Mouse (Mus musculus) liver, embryonic 11.5 days (tissue): Measurements from ENCODE around the gene Sox30. TPM values are rescaled to one million over a fixed set of nuclear protein-coding genes. Genes with fewer than 3 reads are reported as not detected.

Source experiments
- ATAC-seq: fragments of 200-750 bp; cut with Nextera tagmentation; replicated peaks from 2 replicates; pipeline ENCODE4 v1.8.0; 2017; ENCODE audit warnings: moderate number of reproducible peaks, mild to moderate bottlenecking, moderate TSS enrichment, moderate library complexity; ENCODE audit not compliant: low FRiP score
- DNase-seq: peaks from one replicate; pipeline ENCODE4 v3.0.0-alpha.2; 2017; ENCODE audit warnings: low spot score
- H3K27ac ChIP-seq: fragments of 300-500 bp; sonication (generic); 2 replicates; pipeline ENCODE4 v1.5.1; 2014; ENCODE audit warnings: mild to moderate bottlenecking, low read depth, low read length, control low read depth
- H3K27me3 ChIP-seq: fragments of 300-500 bp; sonication (generic); replicated peaks from 2 replicates; pipeline ENCODE4 v1.6.1; 2014; ENCODE audit warnings: low read length, mixed read lengths; ENCODE audit not compliant: control insufficient read depth, insufficient read depth
- H3K36me3 ChIP-seq: fragments of 300-500 bp; sonication (generic); 2 replicates; pipeline ENCODE4 v1.6.1; 2014; ENCODE audit warnings: mild to moderate bottlenecking, low read length, moderate library complexity, mixed read lengths; ENCODE audit not compliant: control insufficient read depth, insufficient read depth
- H3K4me1 ChIP-seq: fragments of 300-500 bp; sonication (generic); replicated peaks from 2 replicates; pipeline ENCODE4 v1.6.1; 2014; ENCODE audit warnings: low read length, mixed read lengths; ENCODE audit not compliant: control insufficient read depth, insufficient read depth
- H3K4me2 ChIP-seq: fragments of 300-500 bp; sonication (generic); 2 replicates; pipeline ENCODE4 v1.6.1; 2014; ENCODE audit warnings: mild to moderate bottlenecking, control low read depth, moderate library complexity
- H3K4me3 ChIP-seq: fragments of 300-500 bp; sonication (generic); 2 replicates; pipeline ENCODE4 v1.5.1; 2014; ENCODE audit warnings: low read depth, low read length, control low read depth
- H3K9ac ChIP-seq: fragments of 300-500 bp; sonication (generic); 2 replicates; pipeline ENCODE4 v1.6.1; 2014; ENCODE audit warnings: low read depth, low read length, control low read depth
- H3K9me3 ChIP-seq: fragments of 300-500 bp; sonication (generic); 2 replicates; pipeline ENCODE4 v1.6.1; 2016; ENCODE audit warnings: low read length, inconsistent platforms, mixed read lengths; ENCODE audit not compliant: control insufficient read depth
- WGBS: fragments of 180-500 bp; shearing (Covaris S2); extraction: QIAGEN DNeasy Blood & Tissue Kit; methylation state at CpG from one replicate; pipeline ENCODE4 v1.1.7; 2014; 5-methylcytosine and 5-hydroxymethylcytosine counted together
- polyA plus RNA-seq: library from polyadenylated mRNA; unstranded; fragments of >200 nt; fragmentation: Nextera tagmentation; extraction: Ambion mirVana; gene quantifications from 2 replicates; pipeline ENCODE4 v1.2.1, GENCODE M21; 2014

Sox30 gene
- polyA plus RNA-seq, 1 experiment from 2014 or later: 0.08 TPM

GRCm38 (mm10) chr11:45946796-45947195, 33.3 kb upstream of the Sox30 start:
- Histone ChIP-seq H3K4me2 (no peak overlapping the region), H3K4me1 (peaks cover 8% of the 10 kb centered on the region), H3K27me3 (no peaks in the 10 kb centered on the region), H3K9ac (no peak overlapping the region), H3K4me3 (no peak overlapping the region), H3K36me3 (peaks cover 13% of the 10 kb centered on the region), H3K9me3 (no peaks in the 10 kb centered on the region), H3K27ac (no peak overlapping the region)
- WGBS: 82% methylated on average over 4 of the region's 4 CpGs
- DNase-seq (no peak), ATAC-seq (no peak)

DNA sequence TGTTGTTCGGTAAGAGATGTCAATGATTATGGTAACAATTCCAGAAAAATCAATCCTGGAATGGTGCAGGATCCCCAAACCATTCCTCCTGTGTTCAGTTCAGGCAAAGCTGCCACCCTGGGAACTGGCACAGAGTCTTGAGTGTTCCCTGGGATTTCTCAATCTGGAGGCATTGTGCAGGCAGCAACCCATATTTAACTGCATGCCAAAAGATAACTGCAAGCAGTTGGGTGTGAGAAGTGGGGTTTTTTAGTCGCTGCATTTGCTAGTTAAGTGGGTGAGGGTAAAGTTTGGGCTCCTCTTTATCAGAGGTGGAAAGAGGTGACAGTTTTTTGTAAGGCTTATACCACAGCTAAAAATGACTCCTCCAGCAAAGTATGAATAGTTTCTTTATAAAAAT, 32.6 kb upstream of the Sox30 start:
- DNase-seq: no peak

DNA sequence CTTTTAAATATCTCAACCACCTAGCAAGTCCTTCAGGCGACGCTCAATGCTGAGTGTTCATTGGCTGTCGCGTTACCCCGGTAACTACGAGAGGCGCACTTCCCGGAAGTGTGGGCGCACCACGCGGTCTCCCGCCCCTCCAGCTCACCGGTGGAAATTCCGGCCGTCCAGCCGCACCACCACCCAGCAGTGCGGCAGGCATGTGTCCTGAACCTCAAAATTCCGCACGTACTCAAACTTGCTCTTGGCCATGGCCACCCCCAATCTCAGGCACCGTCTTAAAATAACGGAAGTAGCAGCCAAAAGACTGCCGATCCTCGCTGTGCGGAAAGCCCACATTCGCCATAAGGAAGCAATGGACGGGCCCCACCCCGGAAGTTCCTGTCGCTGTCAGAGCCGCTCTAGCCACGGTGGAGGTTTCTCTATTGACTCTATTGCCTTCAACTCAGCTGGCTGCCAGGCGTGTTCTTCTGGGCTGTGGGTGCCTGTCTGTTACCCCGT, 24.9 kb upstream of the Sox30 start, which contains the start of gene Thg1l:
Gene Thg1l (minus strand): TSS at position 368 of the 501 bp plus-strand sequence.
- DNase-seq (peak; percentile 93), ATAC-seq (peak; percentile 99)
- Histone ChIP-seq H3K9ac (peak within 1 kb of the TSS; percentile 66), H3K4me2 (peak within 1 kb of the TSS; percentile 86), H3K4me3 (peak within 1 kb of the TSS; percentile 60), H3K27me3 (no peaks in the 10 kb centered on the region), H3K9me3 (no peaks in the 10 kb centered on the region), H3K27ac (no peak within 1 kb of the TSS), H3K36me3 (peaks cover under 1% of the 10 kb centered on the region), H3K4me1 (peaks cover 2% of the 10 kb centered on the region)
- under 1% methylated on average over 32 of the region's 32 CpGs for WGBS

More for the DNA sequence above, 32.6 kb upstream of the Sox30 start:
- Histone ChIP-seq H3K4me1 (peaks cover 8% of the 10 kb centered on the region), H3K27ac (no peak overlapping the region), H3K9ac (no peak overlapping the region), H3K4me2 (no peak overlapping the region), H3K4me3 (no peak overlapping the region), H3K36me3 (peaks cover 13% of the 10 kb centered on the region), H3K9me3 (no peaks in the 10 kb centered on the region), H3K27me3 (no peaks in the 10 kb centered on the region)
- 77% methylated on average over 2 of the region's 2 CpGs for WGBS
- no peak for ATAC-seq

- H3K4me3 ChIP-seq: no peak overlapping the region
- no peak overlapping the region for H3K9ac ChIP-seq
- no peak overlapping the region for H3K27ac ChIP-seq
- DNase-seq (no peak), ATAC-seq (no peak)
- no peaks in the 10 kb centered on the region for H3K27me3 ChIP-seq
- no peaks in the 10 kb centered on the region for H3K36me3 ChIP-seq
- H3K9me3 ChIP-seq: no peaks in the 10 kb centered on the region
- H3K4me1 ChIP-seq: no peaks in the 10 kb centered on the region; the same call in 1 of the 2 replicates
- no peak overlapping the region for H3K4me2 ChIP-seq
- 72% methylated on average over 3 of the region's 3 CpGs for WGBS
Measured at GRCm38 (mm10) chr11:45959598-45959997, 20.5 kb upstream of the Sox30 start.

- DNase-seq (no peak), ATAC-seq (no peak)
- H3K9ac ChIP-seq: no peak overlapping the region
- no peaks in the 10 kb centered on the region for H3K9me3 ChIP-seq
- WGBS: 79% methylated on average over 5 of the region's 5 CpGs
- no peak overlapping the region for H3K4me2 ChIP-seq
- H3K27ac ChIP-seq: no peak overlapping the region
- no peaks in the 10 kb centered on the region for H3K27me3 ChIP-seq
- no peaks in the 10 kb centered on the region for H3K4me1 ChIP-seq
- H3K36me3 ChIP-seq: no peaks in the 10 kb centered on the region
- no peak overlapping the region for H3K4me3 ChIP-seq
Measured at GRCm38 (mm10) chr11:45960003-45960402, 20.1 kb upstream of the Sox30 start.

DNA sequence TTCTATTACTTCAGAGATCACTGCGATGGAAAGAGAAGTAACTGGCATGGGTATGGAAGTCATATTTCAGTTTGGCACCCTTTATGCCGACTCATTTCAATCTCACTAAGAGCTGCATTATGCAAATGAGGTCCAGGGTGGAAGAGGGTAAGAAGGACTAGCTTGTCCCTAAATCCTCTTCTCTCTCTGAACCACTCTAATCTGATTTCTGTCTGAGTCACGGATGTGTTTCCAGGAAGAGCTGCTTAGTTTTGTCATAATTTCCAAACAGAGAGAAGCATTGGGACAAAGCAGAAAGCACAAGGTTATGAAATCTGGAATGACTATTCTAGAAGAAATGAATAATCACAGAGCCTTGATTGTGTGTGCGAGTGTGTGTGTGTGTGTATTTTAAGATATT, 13.2 kb upstream of the Sox30 start:
- Histone ChIP-seq H3K4me1 (no peaks in the 10 kb centered on the region), H3K9me3 (no peaks in the 10 kb centered on the region), H3K4me2 (no peak overlapping the region), H3K9ac (no peak overlapping the region), H3K27ac (no peak overlapping the region), H3K4me3 (no peak overlapping the region), H3K36me3 (no peaks in the 10 kb centered on the region), H3K27me3 (no peaks in the 10 kb centered on the region)
- 83% methylated on average over 4 of the region's 4 CpGs for WGBS
- no peak for ATAC-seq
- DNase-seq: no peak

DNA sequence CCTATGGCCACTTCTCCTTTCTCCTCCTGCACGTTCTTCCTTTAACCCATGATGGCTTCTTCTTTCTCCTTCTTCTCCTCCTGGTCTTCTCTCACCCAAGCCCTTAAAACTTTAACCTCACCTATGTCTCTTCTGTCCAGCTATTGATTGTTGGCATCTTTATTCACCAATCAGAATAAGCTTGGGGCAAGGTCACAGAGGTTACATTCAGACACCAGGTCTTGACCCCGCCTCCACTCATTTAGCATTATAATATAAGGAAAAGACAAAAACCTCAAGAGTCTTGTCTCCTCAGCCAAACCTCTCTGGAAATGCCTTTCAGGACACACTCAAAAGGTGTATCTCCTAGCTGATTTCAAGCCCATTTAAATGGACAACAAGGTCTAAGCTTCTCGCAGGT, 11.6 kb upstream of the Sox30 start:
- no peaks in the 10 kb centered on the region for H3K36me3 ChIP-seq
- H3K9ac ChIP-seq: no peak overlapping the region
- H3K9me3 ChIP-seq: no peaks in the 10 kb centered on the region
- H3K4me1 ChIP-seq: no peaks in the 10 kb centered on the region
- WGBS: 82% methylated on average over 3 of the region's 3 CpGs
- no peak overlapping the region for H3K27ac ChIP-seq
- no peaks in the 10 kb centered on the region for H3K27me3 ChIP-seq
- no peak overlapping the region for H3K4me3 ChIP-seq
- DNase-seq: no peak
- H3K4me2 ChIP-seq: no peak overlapping the region
- no peak for ATAC-seq

DNA sequence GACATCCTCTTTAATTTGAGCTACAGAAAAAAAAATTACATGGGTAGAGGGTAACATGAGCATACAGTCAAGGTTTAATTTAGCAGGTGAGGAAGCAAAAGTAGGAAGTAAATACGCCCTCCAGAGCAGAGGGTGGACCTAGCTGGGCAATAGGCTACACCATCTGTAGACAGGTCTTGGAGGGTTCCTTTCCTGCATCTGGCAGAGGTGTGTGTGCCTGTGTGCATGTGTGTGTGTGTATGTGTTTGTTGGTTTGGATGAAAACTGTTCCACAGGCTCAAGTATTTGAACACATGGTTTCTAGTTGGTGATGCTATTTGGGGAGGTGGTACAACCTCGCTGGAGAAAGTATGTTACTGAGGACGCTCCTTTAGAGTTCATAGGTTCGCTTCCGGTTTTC, 6.5 kb upstream of the Sox30 start:
- H3K4me1 ChIP-seq: no peaks in the 10 kb centered on the region
- WGBS: 76% methylated on average over 5 of the region's 5 CpGs
- ATAC-seq: no peak
- H3K9ac ChIP-seq: no peak overlapping the region
- no peak overlapping the region for H3K4me3 ChIP-seq
- no peaks in the 10 kb centered on the region for H3K9me3 ChIP-seq
- H3K27ac ChIP-seq: no peak overlapping the region
- H3K4me2 ChIP-seq: no peak overlapping the region
- H3K36me3 ChIP-seq: no peaks in the 10 kb centered on the region
- no peaks in the 10 kb centered on the region for H3K27me3 ChIP-seq
- DNase-seq: no peak

GRCm38 (mm10) chr11:45974466-45974865, 5.6 kb upstream of the Sox30 start:
- 80% methylated on average over 8 of the region's 8 CpGs for WGBS

More at GRCm38 (mm10) chr11:45974466-45974865, 5.6 kb upstream of the Sox30 start:
- Histone ChIP-seq H3K4me2 (no peak overlapping the region), H3K27me3 (no peaks in the 10 kb centered on the region), H3K36me3 (no peaks in the 10 kb centered on the region), H3K9ac (no peak overlapping the region), H3K9me3 (no peaks in the 10 kb centered on the region), H3K4me3 (no peak overlapping the region), H3K27ac (no peak overlapping the region), H3K4me1 (no peaks in the 10 kb centered on the region)
- ATAC-seq (no peak), DNase-seq (no peak)
